Mouse (Mus musculus): ENCODE data around the gene Atp5b. TPM values are rescaled to one million over a fixed set of nuclear protein-coding genes. Genes with fewer than 3 reads are reported as not detected.
"Not testable (repeated sequence)": the region's sequence is repeated elsewhere in the genome, so short reads cannot be mapped to it uniquely, and the experiment has no call there.

The Atp5b gene
- 755 and 881 TPM in 2 replicates for total RNA-seq (2015; ENCODE audit: low replicate concordance)
- total RNA-seq (2017; ENCODE audit: low replicate concordance): 598 and 1,019 TPM in 2 replicates

DNA sequence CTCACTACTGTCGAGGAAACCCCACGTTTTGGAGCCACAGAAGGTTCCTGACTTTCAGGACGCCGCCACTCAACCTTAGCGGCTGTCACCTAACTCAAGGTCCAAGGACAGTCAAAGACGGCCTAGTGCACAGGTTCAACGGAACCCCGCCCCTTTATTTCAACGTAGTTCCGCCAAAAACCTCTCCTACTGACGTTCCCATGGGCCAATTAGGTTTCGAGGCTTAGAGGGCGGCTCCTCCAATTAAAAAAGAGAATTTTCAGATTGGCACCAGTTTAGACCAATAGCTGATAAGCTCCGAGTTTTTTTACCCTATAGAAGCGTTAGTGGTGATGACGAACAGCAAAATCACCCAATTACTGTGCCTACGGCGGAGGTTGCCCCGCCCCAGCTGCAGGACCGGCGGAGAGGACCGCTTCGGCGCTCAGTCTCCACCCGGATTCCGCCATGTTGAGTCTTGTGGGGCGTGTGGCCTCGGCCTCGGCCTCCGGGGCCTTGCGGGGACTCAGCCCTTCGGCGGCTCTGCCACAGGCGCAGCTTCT is at the start of gene Atp5b:
Gene Atp5b, plus strand, starts transcription at position 394 of the 542 bp plus-strand sequence.
- ATAC-seq (replicated peaks; ENCODE audit: low FRiP score, poor library complexity, severe bottlenecking): peak; percentile 94

DNA sequence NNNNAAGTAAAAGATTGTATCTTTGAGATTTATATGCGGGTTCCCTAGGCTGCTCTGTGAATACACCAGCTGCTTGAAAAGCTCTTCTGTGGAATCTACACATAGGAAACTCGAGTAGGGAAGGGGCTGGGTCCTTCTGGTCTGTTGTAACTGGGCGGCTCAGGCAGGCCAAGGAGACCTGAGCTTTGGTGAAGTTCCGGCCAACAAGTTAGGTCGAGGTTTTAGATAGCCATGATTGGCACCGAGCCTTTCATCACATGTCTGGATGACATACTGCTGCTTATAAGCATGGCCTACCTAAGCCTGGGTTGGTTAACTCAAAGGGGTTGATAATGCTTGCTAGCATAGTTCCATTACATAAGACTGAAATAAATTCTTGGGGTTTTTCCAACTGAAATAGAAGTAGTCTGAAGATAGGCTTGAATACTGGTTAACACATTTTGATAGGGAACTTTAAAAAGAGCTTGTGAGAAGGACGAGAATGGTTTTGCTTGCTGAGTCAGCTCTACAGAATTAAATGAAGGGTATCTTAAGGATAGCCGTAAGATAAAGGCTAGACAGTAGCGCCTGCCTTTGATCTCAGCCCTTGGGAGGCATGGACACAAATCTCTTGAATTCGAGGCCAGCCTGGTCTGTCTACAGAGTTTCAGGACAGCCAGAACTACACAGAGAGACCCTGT is 46.2 kb upstream of the Atp5b start:
- ATAC-seq (replicated peaks; ENCODE audit: low FRiP score, poor library complexity, severe bottlenecking): no peak

DNA sequence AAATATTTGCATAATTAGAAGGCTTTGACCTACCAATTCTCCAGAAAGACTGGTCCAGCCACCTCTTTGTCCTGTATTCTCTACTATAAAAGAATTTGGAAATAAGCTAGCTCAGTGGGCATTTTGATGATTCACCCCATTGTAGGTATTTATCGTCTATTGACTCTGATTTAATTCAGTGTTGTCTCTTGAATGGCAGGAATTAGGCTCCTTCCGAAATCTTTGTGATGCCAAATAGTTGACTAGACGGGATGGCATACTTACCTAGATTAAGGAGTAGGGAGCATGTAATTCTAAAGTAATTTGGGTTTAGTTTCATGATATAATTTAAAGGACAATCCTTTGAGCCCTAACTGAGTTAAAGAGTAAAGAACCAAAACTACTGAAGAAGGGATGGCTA is 45.2 kb upstream of the Atp5b start:
- ATAC-seq (replicated peaks; ENCODE audit: low FRiP score, poor library complexity, severe bottlenecking): no peak

DNA sequence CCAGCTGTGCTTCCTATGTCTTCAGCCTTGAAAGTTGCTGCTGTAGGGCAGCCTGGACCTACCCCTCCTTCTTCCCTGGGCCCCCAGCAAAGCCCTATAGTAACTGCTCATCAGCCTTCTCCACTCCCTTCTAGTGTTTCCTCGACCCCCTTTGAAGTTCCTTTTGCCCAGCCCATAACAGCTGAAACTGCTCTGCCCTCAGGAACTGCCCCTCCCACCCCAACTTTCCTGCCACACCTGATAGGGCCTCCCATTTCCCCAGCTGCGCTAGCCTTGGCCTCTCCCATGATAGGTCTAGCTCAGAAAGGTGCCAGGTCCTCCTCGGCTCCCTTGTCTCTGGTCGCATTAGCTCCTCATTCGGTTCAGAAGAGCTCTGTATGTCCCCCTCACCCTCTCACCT is 43.9 kb upstream of the Atp5b start:
- peak; percentile 44; the same call in 1 of the 2 replicates for ATAC-seq (replicated peaks; ENCODE audit: low FRiP score, poor library complexity, severe bottlenecking)

DNA sequence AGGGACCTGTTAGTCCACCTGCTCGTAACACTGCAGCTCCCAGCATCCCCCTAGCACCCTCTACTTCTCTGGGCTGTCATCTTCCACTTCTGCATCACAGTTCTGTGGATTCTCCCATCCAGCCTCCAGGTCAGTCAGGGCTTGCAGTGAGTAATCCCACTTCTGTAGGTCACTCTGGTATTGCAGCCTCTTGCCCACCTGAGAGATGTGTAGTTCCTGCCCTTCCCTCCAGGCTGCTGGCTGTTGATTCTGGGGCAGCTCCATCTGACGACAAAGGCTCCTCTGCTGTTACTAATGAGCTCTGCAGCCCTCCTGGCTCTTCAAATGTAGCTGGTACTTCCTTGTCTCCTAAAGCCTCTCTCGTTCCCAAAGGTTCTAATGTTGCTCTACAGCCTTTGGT is 43.2 kb upstream of the Atp5b start:
- ATAC-seq (replicated peaks; ENCODE audit: low FRiP score, poor library complexity, severe bottlenecking): no peak

DNA sequence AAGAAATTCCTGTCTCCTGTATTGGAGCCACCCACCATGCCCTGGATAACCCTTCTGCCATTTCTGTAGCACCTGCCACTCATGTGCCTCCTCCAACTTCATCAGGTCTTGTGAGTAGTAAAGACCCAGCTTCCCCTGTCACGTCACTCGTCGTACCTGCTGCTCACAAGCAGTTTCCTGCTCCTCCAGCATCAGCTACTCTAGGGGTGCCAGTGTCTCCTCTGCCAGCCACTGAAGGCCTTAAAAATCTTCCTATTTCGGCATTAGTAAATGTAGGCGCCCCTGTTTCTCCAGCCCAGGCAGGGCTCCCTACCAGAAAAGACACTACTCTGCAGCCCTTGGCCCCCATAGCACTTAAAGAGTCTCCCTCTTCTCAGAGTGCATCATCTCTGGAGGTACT is 42.8 kb upstream of the Atp5b start:
- ATAC-seq (replicated peaks; ENCODE audit: low FRiP score, poor library complexity, severe bottlenecking): no peak

DNA sequence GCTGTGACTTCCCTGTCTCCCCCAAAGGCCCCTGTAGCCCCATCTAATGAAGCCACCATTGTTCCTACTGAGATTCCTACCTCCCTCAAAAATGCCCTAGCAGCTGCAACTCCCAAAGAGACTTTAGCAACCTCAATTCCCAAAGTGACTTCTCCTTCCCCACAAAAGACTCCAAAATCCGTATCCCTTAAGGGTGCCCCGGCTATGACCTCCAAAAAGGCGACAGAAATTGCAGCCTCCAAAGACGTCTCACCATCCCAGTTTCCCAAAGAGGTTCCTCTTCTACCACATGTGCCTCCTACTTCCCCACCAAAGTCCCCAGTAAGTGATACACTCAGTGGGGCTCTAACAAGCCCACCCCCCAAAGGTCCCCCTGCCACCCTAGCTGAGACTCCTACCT is 41.4 kb upstream of the Atp5b start:
- no peak for ATAC-seq (replicated peaks; ENCODE audit: low FRiP score, poor library complexity, severe bottlenecking)

DNA sequence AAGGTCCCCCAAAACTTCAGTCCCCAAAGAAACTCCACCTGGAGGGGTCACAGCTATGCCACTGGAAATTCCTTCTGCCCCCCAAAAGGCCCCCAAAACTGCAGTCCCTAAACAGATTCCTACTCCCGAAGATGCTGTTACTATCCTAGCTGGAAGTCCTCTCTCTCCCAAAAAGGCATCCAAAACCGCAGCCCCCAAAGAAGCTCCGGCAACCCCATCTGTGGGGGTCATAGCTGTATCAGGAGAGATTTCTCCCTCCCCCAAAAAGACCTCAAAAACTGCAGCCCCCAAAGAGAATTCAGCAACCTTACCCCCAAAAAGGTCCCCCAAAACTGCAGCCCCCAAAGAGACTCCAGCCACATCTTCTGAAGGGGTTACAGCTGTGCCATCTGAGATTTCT is 40.6 kb upstream of the Atp5b start:
- ATAC-seq (replicated peaks; ENCODE audit: low FRiP score, poor library complexity, severe bottlenecking): no peak

DNA sequence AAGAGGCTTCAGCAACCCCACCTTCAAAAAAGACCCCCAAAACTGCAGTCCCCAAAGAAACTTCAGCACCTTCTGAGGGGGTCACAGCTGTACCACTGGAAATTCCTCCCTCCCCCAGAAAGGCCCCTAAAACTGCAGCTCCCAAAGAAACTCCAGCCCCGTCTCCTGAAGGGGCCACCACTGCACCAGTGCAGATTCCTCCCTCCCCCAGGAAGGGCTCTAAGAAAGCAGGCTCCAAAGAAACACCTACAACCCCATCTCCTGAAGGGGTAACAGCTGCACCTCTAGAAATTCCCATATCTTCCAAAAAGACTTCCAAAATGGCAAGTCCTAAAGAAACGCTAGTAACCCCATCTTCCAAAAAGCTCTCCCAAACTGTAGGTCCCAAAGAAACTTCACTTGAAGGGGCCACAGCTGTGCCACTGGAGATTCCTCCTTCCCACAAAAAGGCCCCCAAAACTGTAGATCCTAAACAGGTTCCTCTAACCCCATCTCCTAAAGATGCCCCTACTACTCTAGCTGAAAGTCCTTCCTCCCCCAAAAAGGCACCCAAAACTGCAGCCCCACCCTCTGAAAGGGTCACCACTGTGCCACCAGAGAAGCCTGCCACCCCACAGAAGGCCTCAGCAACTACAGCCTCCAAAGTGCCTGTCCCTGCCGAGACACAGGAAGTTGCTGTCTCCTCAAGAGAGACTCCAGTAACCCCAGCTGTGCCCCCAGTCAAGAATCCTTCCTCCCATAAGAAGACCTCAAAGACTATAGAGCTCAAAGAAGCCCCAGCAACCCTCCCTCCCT is 39.8 kb upstream of the Atp5b start:
- ATAC-seq (replicated peaks; ENCODE audit: low FRiP score, poor library complexity, severe bottlenecking): no peak

DNA sequence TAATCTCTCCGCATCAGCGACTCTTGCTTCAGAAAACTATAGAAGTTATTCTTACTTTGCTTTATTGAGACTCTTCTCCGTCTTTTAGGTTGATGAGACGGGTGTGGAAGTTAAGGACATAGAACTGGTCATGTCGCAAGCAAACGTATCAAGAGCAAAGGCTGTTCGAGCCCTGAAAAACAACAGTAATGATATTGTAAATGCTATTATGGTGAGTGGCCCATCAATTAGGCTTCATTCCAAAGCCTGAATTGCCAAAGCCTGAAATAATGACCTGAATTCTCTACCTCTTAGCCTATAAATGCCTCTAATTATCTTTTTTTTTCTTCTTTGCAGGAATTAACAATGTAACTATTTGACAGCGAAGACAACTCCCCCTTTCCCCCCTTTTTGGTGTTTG is 34.9 kb upstream of the Atp5b start:
- ATAC-seq (replicated peaks; ENCODE audit: low FRiP score, poor library complexity, severe bottlenecking): no peak

DNA sequence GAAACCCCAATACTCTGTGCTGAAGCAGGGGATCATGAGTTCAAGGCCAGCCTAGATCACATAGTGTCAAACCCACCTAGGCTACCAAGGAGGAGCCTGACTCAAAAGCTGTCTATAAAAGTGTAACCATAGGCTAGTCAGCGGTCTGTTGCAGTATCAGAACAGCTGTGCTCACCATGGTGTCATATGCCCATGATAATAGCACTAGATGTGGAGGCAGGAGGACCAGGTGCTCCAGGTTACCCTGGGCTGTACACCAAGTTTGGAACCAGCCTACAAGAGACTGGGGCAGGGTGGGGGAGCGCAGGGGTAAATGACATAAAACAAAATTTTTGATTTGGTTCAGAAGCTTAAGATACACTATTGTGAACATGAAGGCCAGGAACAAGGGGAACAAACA is 33.3 kb upstream of the Atp5b start:
- ATAC-seq (replicated peaks; ENCODE audit: low FRiP score, poor library complexity, severe bottlenecking): no peak

DNA sequence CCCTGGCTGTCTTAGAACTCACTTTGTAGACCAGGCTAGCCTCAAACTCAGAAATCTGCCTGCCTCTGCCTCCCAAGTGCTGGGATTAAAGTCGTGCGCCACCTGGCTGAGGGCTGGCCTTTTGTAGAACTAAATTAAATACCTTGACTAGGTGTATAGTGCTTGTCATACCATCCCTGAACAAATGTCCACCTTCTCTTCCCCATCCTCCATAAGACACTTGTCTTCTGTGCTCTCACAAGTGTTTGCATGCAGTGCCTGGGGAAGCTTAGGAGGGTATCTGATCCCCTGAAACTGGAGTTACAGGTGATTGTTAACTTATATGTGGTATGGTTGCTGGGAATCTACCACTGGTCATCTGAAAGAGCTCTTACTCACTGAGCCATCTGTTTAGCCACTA is 32.7 kb upstream of the Atp5b start:
- ATAC-seq (replicated peaks; ENCODE audit: low FRiP score, poor library complexity, severe bottlenecking): no peak

DNA sequence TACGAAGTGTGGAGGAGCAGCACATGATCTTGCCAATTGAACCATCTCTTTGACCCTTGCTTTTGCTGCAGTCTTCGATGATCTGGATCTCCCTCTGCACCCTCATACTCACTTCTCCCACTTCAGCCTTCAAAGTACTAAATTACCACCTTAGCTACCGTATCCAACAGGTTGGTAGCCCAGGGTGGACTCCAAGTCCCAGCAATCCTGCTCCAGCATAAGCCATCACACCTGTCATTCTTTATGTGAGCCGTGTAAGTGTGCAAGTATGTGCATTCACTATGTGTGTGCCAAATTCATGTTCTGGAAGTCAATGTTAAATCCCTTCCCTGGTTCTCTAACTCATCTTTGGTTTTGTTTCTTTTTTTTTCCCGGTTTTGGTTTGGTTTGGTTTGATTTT is 31.5 kb upstream of the Atp5b start:
- no peak for ATAC-seq (replicated peaks; ENCODE audit: low FRiP score, poor library complexity, severe bottlenecking)

DNA sequence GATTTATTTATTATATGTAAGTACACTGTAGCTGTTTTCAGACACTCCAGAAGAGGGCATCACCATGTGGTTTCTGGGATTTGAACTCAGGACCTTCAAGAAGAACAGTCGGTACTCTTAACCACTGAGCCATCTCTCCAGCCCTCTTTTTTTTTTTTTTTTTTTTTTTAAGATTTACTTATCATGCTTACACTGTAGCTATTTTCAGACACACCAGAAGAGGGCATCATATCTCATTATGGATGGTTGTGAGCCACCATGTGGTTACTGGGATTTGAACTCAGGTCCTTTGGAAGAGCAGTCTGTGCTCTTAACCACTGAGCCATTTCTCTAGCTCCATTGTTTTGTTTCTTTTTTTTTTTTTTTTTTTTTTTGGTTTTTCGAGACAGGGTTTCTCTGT is 30.9 kb upstream of the Atp5b start:
- ATAC-seq (replicated peaks; ENCODE audit: low FRiP score, poor library complexity, severe bottlenecking): not testable (repeated sequence)

DNA sequence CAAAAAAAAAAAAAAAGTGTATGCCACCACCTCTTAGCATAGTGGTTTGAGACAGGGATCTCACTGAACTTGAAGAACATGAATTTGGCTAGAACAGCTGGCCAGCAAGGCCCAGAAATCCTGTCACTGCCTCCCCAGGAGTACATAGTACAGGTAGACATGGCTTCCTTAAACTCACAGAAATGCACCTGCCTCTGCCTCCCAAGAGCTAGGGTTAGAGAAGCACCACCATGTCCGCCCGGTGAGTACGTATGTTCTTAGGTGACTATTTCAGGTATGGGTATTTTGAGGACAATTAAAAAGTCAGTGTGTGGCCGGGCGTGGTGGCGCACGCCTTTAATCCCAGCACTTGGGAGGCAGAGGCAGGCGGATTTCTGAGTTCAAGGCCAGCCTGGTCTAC is 30.1 kb upstream of the Atp5b start:
- no peak for ATAC-seq (replicated peaks; ENCODE audit: low FRiP score, poor library complexity, severe bottlenecking)

DNA sequence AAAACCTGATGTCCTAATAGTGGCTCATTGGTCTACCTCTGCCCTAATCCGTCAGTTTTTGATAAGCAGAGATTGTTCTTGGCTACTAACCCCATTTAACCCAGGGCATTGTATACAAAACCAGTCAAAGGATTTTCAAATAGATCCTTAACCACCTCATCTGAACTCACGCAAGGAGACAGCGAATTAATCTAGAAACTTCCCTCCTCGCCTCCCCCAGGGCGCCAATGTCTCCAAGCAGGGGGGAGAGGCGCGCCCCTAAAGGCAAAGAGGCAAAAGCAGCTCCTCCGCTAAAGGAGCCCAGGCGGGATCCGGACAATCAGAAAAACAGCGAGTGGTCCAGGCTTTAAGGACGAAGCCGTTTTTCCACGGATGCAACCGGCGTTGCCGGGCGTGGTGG is 24.9 kb upstream of the Atp5b start:
- ATAC-seq (replicated peaks; ENCODE audit: low FRiP score, poor library complexity, severe bottlenecking): peak; percentile 33

DNA sequence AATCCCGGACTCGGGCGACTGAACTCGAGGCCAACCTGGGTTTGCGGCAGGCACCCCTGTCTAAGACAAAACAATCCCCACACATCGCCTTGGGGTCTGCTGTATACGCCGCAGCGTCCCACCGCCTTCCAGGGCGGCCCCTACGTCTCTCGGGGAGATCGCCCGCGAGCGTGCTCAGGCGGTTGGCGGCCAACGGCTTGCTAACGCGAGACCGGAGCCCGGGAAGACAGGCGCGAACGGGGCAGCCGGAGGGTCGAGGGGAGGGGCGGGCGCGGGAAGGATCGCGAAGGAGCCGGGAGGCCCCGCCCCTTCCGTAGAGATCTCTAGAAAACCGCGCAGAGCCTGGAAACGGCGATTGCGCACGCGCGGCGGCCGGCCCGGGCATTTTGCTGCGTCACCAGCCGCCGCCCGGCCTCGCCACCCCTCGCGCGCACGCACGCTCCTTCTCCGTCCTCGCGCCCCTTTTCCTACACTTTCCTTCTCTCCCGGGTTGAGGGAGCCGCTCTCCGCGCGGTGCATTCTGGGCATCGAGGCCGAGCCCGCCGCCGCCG is 24.4 kb upstream of the Atp5b start, which contains the start of gene Ptges3:
Gene Ptges3, plus strand, starts transcription at position 354 of the 551 bp plus-strand sequence.
- ATAC-seq (replicated peaks; ENCODE audit: low FRiP score, poor library complexity, severe bottlenecking): peak; percentile 83

DNA sequence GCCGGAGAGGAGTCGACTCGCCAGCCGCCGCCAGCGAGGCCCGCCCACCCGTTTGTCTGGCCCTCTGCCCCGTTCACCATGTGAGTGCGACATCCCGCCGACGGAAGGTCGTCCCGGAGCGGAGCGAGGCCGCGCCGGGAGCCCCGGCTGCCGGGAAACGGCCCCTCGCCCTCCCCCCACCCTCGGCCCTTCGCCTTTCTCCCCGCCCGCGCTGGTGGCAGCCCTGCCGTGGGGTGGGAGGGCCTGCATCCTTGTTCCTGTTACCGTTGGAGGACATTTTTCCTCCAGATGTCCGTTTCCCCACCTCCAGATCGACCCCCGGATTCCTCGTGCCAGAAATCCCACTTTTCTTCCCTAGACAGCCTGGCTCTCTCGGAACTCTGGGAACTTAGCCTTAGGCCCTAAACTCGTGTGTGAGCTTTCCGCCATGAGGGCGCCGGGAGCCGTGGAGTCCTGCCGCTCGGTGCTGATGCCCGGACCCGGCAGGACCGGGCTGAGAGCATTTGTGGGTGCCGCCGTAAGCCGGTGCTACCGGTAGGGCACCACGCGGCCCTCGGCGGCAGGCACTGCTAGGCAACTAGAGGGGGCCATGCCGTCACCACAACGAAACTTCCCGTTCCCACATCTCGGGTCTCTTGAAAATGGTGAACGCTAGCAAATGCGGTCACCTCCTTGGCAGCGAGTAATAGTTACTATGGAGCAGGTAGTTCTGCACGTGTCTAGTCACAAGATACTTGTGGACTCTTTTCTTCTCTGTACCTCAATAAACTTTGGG is 23.7 kb upstream of the Atp5b start:
- ATAC-seq (replicated peaks; ENCODE audit: low FRiP score, poor library complexity, severe bottlenecking): peak; percentile 61

DNA sequence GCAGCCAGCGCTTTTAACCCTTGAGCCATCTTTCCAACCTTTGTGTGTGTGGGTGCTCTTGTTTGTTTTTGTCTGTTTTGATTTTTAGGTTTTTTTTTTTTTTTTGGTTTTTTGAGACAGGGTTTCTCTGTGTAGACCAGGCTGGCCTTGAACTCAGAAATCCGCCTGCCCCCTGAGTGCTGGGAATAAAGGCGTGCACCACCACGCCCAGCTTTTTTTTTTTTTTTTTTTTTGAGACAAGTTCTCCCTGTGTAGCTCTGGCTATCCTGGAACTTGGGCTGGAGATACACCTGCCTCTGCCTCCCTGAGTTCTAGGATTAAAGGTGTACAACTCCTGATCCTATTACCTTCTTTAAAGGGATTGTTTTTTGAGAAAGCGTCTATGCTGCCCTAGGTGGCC is 22.0 kb upstream of the Atp5b start:
- no peak for ATAC-seq (replicated peaks; ENCODE audit: low FRiP score, poor library complexity, severe bottlenecking)

Measured in erythroid progenitor cell, adult 5-6 weeks (primary cell).